Mouse (Mus musculus) regulatory T cell (primary cell): ENCODE data around the gene Ptpn20.

Experiments
- in situ Hi-C: fragments of 300-600 bp; cut with MboI, MseI; formaldehyde crosslinking; loops from one replicate; pipeline ENCODE4 v1.15.1; 2025; ENCODE audit warnings: high pct_unique_total_duplicates

Gene Ptpn20

GRCm38 (mm10) chr14:33588951-33589350 lies at the start of gene Ptpn20:
Gene Ptpn20 (plus strand): TSS chr14:33589207.
- in situ Hi-C loops: no loop called here

- in situ Hi-C loops: no loop called here
Measured at GRCm38 (mm10) chr14:33539559-33540167, 49.3 kb upstream of the Ptpn20 start.

GRCm38 (mm10) chr14:33545565-33546143 lies 43.4 kb upstream of the Ptpn20 start:
- in situ Hi-C loops: no loop called here

- in situ Hi-C loops: no loop called here
Measured at GRCm38 (mm10) chr14:33548650-33549049, 40.4 kb upstream of the Ptpn20 start.

GRCm38 (mm10) chr14:33549856-33550255 lies 39.2 kb upstream of the Ptpn20 start:
- in situ Hi-C loops: no loop called here

- in situ Hi-C loops: no loop called here
Measured at GRCm38 (mm10) chr14:33570737-33571136, 18.3 kb upstream of the Ptpn20 start.

GRCm38 (mm10) chr14:33573643-33574042 lies 15.4 kb upstream of the Ptpn20 start:
- in situ Hi-C loops: no loop called here

GRCm38 (mm10) chr14:33579771-33580484 lies 9.1 kb upstream of the Ptpn20 start:
- in situ Hi-C loops: no loop called here

- in situ Hi-C loops: no loop called here
Measured at GRCm38 (mm10) chr14:33598376-33599130, 9.5 kb downstream of the Ptpn20 start.

GRCm38 (mm10) chr14:33607431-33607830 lies 18.4 kb downstream of the Ptpn20 start:
- in situ Hi-C loops: no loop called here

GRCm38 (mm10) chr14:33625036-33625435 lies 36.0 kb downstream of the Ptpn20 start:
- in situ Hi-C loops: no loop called here

GRCm38 (mm10) chr14:33632790-33633372 lies 43.9 kb downstream of the Ptpn20 start:
- in situ Hi-C loops: no loop called here

GRCm38 (mm10) chr14:33634354-33634753 lies 45.3 kb downstream of the Ptpn20 start:
- in situ Hi-C loops: no loop called here

GRCm38 (mm10) chr14:33634774-33635173 lies 45.8 kb downstream of the Ptpn20 start:
- in situ Hi-C loops: no loop called here

- in situ Hi-C loops: no loop called here
Measured at GRCm38 (mm10) chr14:33639357-33639756, 50.4 kb downstream of the Ptpn20 start.

GRCm38 (mm10) chr14:33650721-33651120 lies 61.7 kb downstream of the Ptpn20 start:
- in situ Hi-C loops: no loop called here

GRCm38 (mm10) chr14:33657471-33657901 lies 68.5 kb downstream of the Ptpn20 start:
- in situ Hi-C loops: no loop called here

GRCm38 (mm10) chr14:33658331-33658730 lies 69.3 kb downstream of the Ptpn20 start:
- in situ Hi-C loops: no loop called here

GRCm38 (mm10) chr14:33662080-33662479 lies 73.1 kb downstream of the Ptpn20 start:
- in situ Hi-C loops: no loop called here

GRCm38 (mm10) chr14:33666301-33666700 lies 77.3 kb downstream of the Ptpn20 start:
- in situ Hi-C loops: no loop called here

GRCm38 (mm10) chr14:33669891-33670290 lies 80.9 kb downstream of the Ptpn20 start:
- in situ Hi-C loops: no loop called here
